Mouse (Mus musculus): ENCODE data around the gene Ganc.

The Ganc gene

DNA sequence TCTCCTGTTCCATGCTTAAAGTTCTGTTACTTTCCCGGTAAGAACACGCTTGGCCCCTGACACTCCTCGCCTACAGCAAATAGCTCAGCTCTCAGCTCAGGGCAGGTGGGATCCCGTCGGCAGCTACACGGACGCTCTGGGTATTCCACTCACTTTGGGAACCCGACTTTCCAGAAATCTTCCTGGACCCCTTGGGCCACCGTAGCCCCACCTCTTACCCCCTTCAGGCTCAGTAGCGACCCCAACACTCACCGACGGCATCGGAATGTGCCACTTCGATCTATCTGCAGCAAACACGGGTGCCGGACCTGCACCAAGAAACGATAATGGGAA lies at the start of gene Ganc:
Ganc (plus strand) TSS at position 244 of the 333 bp plus-strand sequence.
- no peak for DNase-seq (ENCODE audit: low spot score)

DNA sequence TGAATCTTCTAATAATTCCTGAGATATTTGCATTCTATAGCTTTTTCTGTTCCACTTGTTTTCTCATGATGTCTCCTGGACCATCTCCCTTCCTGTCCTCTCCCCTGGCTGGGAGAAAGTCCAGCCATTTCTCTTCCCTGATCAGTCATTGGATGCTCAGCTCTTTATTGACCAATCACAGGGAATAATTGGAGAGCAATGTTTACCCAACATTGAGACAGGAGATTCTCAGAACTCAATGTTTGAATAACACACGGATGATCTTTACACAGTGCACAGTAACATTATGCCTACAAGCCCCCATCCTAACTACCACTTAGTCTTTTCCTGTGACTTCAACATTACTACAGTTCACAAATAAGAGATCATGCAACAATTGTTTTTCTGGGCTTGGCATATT lies 43.3 kb upstream of the Ganc start:
- DNase-seq (ENCODE audit: low spot score) = no peak

DNA sequence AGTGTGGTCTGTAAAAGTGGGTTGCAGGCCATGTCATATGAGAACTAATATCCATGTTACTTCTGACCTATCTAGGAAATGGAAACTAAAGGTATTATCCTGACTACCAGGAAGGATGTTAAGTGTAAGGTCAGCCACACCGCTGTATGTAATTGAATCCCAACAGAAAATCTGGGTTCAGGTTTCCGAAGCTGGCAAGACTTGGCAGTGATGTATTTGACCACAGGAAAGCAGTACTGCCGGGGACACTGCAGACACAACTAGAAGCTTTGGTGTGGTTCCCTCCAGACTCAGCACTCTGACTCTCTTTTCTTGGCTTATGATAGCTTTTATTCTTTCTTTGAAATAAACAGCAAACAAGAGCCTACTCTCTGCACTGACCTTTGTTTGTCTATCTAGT lies 37.2 kb upstream of the Ganc start:
- DNase-seq (ENCODE audit: low spot score) = no peak

- DNase-seq (ENCODE audit: low spot score) = no peak
Measured at GRCm38 (mm10) chr2:120367416-120368207, 36.1 kb upstream of the Ganc start.

GRCm38 (mm10) chr2:120373858-120374257 lies 29.8 kb upstream of the Ganc start:
- no peak for DNase-seq (ENCODE audit: low spot score)

DNA sequence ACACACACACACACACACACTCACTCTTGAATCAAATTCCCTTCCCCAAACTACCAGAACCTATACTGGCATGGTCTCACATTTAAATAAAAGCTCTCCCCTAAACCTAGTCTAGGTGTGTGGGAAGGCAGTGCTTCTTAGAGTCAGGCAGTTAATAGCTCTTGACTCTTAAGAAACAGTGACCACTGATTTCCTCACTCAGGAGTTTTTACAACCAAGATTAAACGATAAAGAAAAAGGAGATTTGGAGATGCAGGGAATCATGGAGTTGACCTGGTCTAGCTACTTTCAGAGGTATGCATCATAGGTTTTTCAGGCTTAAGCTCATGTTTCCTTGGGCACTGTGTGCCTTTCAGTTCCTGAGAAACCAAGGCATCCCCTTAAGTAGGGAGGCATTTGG lies 17.4 kb upstream of the Ganc start:
- DNase-seq (ENCODE audit: low spot score) = no peak

DNA sequence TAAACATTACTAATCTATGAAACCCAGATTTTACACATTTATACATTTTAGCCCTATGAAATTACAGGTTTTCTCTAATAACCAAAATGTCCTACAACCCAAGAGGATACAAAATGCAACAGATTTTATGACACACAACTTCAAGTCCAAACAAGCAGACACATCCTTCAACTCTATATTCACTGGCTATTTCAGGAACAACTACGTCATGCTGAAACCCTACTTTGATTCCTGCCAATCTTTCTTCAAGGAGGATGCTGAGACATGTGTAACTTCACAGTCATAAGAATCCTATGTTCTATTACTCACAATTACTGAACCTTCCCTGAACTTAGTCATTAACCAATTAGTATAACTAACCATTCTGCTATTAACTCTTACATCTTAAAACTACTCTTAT lies 16.4 kb upstream of the Ganc start:
- DNase-seq (ENCODE audit: low spot score) = no peak

DNA sequence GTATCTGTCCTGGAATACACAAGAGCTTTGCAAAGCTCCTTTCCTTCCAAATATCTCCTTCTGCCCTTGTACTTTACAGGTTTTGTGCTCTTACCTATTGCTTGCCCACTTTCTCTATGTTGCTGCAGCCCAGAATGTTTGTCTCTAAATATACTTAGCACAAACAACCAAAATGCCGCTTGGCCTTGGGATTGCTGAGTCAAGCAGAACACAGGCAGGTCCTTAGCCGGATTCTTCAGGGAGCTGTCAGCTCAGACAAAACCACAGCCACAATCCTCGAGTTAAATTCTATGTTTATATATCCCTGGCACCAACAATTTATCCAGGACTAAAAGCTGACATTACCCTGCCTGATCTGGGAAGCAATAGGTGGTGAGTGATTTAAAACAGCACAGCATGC lies 14.3 kb upstream of the Ganc start:
- no peak for DNase-seq (ENCODE audit: low spot score)

DNA sequence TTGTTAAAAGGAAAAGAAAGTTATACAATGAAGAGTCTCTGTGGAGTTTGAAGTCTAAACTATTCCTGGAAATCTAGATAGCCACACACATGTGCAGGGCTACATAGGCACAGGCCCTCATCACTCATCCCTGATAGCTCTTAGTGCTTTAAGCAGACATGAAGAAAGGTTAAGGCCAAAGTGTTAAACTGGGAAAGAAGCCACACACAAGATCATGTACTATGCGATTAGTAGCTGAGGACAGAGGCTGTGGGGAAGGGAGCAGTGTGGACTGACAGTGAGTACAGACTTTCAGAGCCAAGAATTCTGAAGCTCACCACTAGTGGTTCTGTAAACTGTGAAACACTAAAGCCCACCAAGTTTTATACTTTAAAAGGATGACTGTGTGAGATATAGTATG lies 12.8 kb upstream of the Ganc start:
- DNase-seq (ENCODE audit: low spot score) = no peak

- DNase-seq (ENCODE audit: low spot score) = no peak
Measured at GRCm38 (mm10) chr2:120392406-120392805, 11.3 kb upstream of the Ganc start.

- DNase-seq (ENCODE audit: low spot score) = no peak
Measured at GRCm38 (mm10) chr2:120397951-120398350, 5.7 kb upstream of the Ganc start.

- DNase-seq (ENCODE audit: low spot score) = no peak
Measured at GRCm38 (mm10) chr2:120402813-120403212, 883 bp upstream of the Ganc start.

DNA sequence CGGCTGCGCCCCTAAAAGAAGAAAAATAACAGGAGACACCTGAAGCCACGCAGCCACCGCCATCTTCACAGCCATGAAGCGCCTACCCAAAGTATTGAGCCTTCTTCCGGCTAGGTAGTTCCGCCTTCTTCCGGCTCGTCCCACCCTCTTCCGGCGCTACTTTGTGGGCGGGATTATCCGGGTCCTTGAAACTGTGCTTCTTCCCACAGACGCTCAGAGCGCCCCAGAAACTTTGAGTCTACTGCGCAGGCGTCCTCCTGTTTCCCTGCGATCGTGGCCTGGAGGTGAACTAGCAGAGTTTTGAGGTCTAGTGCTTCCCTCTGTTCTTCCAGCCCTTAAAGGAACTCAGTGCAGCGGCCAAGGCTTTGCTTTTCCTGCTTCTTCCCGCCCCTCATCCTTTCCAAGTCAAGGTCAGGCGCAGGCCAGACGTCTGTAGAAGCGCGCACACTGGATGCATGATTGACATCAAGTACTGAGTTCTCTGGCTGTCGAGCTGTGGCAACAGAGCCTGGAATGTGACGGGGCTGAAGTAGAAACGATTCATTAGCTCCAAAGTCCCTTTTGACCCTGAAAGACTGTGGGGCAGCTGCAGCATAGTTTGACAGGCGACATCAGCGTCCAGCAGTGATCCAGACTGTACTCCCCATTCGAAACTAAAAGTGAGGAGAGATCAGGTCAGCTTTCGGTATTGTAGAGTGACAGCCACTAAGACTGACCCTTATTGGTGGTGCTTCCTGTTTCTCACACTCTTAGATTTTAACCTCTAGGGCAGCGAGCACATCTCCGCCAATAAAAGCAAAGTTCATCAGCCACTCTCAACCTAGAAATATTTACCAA lies 508 bp downstream of the Ganc start, which contains the start of gene Tmem87a:
Tmem87a (minus strand) TSS at position 128 of the 837 bp plus-strand sequence.
- peak; percentile 98 for DNase-seq (ENCODE audit: low spot score)

- DNase-seq (ENCODE audit: low spot score) = no peak
Measured at GRCm38 (mm10) chr2:120404823-120405765, 1.4 kb downstream of the Ganc start.

DNA sequence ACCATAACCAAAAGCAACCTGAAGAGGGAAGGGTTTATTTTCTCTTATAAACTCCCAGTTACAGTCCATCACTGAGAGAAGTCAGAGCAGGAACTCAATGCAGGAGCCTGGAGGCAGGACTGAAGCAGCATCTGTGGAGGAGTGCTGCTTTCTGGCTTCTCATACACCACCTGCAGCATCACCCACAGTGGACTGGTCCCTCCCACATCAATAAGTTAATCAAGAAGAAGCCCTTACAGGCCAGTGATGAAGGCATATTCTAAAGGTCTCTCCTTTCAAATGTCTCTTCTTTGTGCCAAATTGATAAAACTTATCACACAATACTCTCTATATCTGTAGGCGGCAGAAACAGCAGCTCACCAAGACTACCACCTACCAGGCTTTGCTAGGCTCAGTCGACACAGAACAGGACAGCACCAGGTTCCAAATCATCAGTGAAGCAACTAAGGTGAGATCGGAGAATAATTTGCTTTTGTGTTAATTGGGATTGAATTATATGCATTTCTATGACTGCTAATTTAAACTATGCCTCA lies 7.5 kb downstream of the Ganc start:
- DNase-seq (ENCODE audit: low spot score) = no peak

DNA sequence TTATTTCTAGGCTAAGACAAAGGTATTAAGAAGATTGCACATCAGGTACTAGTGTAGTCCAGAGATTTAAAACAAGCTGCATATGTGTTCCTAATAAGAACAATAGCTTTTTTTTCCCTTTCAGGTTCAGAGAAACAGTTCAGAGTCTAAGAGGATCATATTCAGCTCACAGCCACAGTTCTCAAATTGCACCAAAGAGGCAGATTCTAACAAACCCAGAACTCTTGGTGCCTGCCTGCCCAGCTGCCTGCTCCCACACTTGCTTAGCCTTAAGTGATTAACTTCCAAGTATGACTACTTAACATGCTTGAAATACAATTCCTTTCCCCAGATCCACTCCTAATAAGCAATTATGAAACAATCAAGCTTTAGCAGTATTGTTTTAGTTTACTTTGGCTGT lies 10.4 kb downstream of the Ganc start:
- no peak for DNase-seq (ENCODE audit: low spot score)

DNA sequence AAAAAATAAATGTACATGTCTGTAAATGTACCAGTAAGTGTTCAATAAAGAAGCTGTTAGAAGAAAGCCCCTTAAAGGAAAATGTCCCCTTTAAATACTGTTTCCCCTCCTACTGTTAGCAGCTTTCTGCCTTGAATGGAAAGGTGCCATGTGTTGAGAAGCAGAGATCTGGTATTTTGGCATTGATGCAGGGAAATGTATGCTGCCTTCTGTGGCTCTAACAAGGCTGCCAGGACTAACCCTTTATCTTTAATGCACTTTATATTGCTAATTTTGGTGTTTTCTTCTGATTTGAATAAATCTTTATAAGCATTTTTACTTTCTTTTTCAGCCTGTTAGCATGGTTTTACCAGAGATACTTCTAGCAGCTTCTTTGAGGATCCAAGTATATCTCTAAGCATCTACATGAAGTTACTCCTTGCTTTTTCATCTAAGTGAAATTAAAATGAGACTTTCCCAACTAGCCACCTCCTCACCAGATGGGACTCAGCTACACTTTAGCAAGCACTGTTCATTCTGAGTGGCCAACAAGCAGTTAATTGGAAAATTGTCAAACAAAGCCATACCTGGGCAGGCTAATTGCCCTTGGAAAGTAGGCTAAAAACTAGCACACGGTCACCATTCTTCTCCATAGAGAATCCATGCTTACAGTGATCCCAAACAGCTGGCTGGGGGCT lies 11.2 kb downstream of the Ganc start:
- DNase-seq (ENCODE audit: low spot score) = no peak

DNA sequence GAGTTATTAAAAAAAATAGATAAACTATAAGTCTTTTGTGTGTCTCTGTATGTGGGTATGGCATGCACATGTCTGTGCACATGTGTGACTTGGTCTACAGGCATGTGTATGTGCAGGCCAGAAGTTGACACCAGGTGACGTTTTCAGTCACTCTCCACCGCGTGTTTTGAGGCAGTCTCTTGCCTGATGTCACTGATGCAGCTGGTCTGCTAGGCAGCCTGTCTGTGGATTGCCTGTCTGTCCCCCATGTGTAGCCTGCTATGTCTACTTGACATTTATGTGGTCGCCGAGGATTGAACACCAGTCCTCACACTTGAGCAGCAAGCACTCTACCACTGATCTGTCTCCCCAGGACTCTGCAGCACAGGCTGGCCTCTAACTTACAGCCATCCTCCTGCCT lies 20.7 kb downstream of the Ganc start:
- no peak for DNase-seq (ENCODE audit: low spot score)

GRCm38 (mm10) chr2:120444486-120444885 lies 40.8 kb downstream of the Ganc start:
- DNase-seq (ENCODE audit: low spot score) = no peak

DNA sequence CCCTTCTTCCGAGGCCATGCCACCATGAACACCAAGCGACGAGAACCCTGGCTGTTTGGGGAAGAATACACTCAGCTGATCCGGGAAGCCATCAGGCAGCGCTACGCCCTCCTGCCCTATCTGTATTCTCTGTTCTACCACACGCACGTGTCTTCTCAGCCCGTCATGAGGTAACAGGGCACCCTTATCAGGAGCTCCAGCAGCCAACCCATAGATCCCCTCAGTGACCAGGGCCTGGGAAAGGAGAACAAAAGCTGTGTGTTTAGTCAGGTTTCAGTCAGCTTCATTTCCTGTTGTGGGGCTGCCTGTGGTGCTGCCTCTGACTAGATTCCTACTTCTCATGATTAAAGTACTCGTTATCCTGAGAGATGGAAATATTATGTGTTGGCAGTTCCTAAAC lies 42.7 kb downstream of the Ganc start:
- no peak for DNase-seq (ENCODE audit: low spot score)

GRCm38 (mm10) chr2:120447306-120447705 lies 43.6 kb downstream of the Ganc start:
- DNase-seq (ENCODE audit: low spot score) = no peak

Data from lung, postnatal 25 days (tissue).